Mouse (Mus musculus) adrenal gland, postnatal 25 days (tissue): ENCODE measurements around the gene Arid3c. TPM values are rescaled to one million over a fixed set of nuclear protein-coding genes. Genes with fewer than 3 reads are reported as not detected.
"Not testable (repeated sequence)": the region's sequence is repeated elsewhere in the genome, so short reads cannot be mapped to it uniquely, and the experiment has no call there.

Experiments used
- DNase-seq: peaks from one replicate; pipeline ENCODE4 v3.0.0; 2021; ENCODE audit warnings: mixed read lengths
- total RNA-seq: library from RNA; stranded (reverse); gene quantifications from 2 replicates; pipeline ENCODE4 v1.2.3, GENCODE M21; 2021

Arid3c gene
- total RNA-seq, 1 experiment from 2014 or later: not detected

- no peak for DNase-seq
Observed at GRCm38 (mm10) chr4:41704651-41705050, 26.3 kb downstream of the Arid3c start.

- DNase-seq: not testable (repeated sequence)
Observed at GRCm38 (mm10) chr4:41702226-41702625, 28.7 kb downstream of the Arid3c start.

DNA sequence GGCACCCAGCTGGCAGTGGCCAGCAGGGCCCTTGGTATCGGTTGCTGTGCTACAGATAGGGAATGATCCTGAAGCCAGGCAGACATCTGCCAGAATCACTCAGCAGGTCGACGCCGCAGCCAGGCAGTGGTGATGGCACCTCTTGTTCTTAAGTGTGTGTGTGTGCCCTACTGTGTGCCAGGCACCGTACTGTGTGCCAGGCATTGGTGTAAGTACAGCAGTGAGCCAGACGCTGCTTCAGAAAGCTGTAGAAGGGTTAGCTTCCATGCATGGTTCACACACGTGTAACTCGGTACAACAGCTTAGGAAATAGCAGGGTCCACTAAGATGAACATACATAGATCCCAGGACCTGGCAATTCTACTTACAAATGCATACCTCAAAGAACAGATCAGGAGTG lies 30.7 kb downstream of the Arid3c start:
- DNase-seq: not testable (repeated sequence)

- not testable (repeated sequence) for DNase-seq
Observed at GRCm38 (mm10) chr4:41699783-41700182, 31.2 kb downstream of the Arid3c start, which contains the start of gene Il11ra1. Gene Il11ra1, plus strand, starts transcription at chr4:41699989.

DNA sequence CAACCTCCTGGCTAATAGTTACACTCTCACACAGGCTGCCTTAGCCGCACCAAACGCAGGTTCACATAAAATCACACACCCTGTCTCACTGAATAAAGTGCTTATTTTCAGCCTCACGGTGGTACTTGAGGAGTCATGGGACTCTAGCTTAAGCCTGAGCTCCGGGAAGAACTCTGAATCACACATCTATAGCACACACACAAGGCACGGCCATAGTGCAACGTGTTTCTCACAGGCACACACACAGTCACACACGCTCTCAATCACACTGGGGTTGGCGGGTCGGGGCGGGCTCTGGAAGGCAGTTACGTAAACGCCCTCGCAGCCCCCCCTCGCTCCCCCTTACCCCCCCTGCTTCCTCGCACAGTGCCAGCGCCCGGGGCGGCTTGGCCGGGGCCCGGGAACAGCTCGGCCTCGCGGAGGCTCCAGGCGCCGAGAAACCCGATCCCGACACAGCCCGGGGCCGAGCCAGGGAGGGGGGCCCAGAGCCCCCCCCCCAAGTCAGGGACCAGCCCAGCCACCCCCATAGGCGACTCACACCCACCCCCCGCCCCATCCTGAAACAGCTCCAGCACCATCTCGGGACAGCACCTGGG lies 32.4 kb downstream of the Arid3c start:
- peak; percentile 44 for DNase-seq

GRCm38 (mm10) chr4:41696930-41697841 lies 33.8 kb downstream of the Arid3c start, which contains the start of gene Cntfr:
Gene Cntfr, minus strand, starts transcription at chr4:41697089.
- DNase-seq: peak; percentile 88

DNA sequence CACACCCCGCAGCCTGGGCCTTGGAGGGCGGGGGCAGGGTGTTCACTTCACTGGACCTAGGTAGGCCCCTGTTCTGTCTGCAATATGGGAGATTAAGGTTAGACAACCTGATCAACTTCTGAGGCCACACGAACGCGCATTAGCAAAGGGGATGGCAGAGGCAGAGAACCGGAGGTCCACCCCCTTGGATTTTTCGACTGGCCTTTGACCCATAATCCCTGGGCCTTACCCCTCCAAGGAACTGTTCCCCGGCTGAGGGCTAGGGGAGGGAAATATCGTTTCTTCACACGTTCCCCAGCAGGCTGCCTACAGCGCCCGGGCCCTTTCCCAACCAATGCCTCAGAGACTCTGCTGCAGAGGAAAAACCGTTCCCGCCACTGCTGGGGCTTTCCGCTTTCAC lies 34.5 kb downstream of the Arid3c start:
- DNase-seq: not testable (repeated sequence)

- DNase-seq: not testable (repeated sequence)
Observed at GRCm38 (mm10) chr4:41695800-41696199, 35.1 kb downstream of the Arid3c start.

DNA sequence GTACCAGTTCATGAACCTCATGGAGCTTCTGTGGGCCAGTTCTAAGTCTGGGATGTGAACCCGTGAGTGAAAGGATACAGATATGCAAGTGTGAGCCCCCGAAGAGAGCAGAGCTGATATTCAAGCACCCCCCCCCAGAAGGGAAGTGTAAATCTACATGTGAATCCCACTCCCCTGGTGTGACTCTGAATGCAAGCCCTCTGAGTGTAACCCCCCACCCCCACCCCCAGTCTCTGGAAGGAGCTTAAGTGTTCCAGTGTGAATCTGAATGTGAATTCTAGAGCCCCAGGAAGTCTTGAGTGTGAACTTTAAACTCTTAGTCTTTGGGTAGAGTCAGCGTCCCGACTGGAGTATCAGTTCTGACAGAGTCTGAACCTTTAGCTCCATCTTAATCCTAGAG lies 37.4 kb downstream of the Arid3c start:
- DNase-seq: not testable (repeated sequence)

GRCm38 (mm10) chr4:41690014-41690413 lies 40.9 kb downstream of the Arid3c start:
- not testable (repeated sequence) for DNase-seq

GRCm38 (mm10) chr4:41688562-41688961 lies 42.4 kb downstream of the Arid3c start:
- not testable (repeated sequence) for DNase-seq

DNA sequence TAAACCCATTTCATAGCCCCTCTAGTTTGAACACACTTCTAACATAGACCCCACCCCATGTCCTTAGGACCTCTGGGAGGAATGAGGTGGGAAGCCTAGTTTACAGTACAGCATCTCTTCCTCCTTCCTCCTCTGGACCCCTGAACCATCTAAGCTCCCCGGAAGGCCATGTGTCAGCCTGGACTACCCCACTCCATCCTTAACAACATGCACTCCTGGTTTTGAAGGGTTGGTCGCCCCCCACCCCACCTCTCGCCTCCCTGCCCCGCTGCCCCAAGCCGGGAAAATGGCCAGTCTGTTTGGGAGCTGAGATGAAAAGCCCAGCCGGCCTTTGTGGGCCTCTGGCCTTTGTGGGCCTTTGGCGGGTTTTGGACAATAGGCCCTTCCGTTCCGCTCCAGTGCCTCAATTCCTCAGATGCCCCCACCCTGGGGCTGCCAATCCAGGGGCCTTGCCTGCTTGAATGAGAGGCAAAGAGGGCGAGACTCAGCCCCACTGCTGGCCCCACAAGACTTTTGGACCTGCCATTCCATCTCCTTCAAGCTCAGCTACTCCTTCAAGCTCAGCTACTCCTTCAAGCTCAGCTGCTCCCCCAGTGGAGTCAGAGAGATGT lies 45.0 kb downstream of the Arid3c start:
- not testable (repeated sequence) for DNase-seq

GRCm38 (mm10) chr4:41684931-41685453 lies 46.0 kb downstream of the Arid3c start:
- not testable (repeated sequence) for DNase-seq

GRCm38 (mm10) chr4:41684131-41684930 lies 46.6 kb downstream of the Arid3c start:
- not testable (repeated sequence) for DNase-seq

- DNase-seq: not testable (repeated sequence)
Observed at GRCm38 (mm10) chr4:41683303-41683702, 47.6 kb downstream of the Arid3c start.

GRCm38 (mm10) chr4:41682789-41683188 lies 48.2 kb downstream of the Arid3c start:
- DNase-seq: no peak

DNA sequence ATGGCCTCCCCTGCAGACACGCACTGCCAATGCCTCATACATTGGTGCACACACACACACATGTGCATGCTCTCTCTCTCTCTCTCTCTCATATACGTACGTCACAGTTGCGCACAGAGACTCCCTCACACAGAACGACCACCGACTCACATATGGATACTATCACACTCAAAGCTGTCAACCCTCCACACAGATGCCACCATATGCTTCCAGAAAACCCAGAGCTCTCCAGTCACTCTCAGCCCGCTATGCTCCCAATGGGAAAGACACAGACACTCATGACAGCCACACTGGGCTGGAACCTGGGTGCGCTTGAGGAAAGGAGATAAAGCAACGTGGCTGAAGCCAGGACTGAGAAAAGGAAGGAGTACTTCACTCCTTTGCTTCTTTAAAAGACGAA lies 49.0 kb downstream of the Arid3c start:
- DNase-seq: no peak

DNA sequence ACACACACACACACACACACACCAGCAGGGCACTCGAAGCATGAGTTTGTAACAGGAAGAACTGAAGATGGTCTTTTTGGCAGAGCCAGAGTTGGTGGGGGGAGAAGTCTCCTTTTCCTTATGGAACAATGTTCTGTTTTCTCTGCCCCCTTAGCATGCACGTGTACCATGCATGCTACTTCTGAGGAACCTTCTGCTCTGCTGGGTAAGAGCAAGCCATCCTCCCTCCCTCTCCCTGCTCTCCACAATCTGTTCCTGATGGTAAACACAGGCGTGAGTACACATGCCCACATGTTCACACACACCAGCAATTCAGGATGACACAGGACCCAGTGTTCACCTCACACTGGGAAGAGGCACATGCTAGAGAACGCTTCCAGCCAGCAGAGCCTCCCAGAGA lies 49.8 kb downstream of the Arid3c start:
- no peak for DNase-seq

GRCm38 (mm10) chr4:41679291-41679690 lies 51.7 kb downstream of the Arid3c start:
- no peak for DNase-seq

GRCm38 (mm10) chr4:41678863-41679262 lies 52.1 kb downstream of the Arid3c start:
- no peak for DNase-seq

GRCm38 (mm10) chr4:41677006-41677629 lies 53.8 kb downstream of the Arid3c start:
- DNase-seq: peak; percentile 84
